Mouse (Mus musculus) liver, adult (tissue): Measurements from ENCODE around the gene Nes.

Source experiments
- GATA4 ChIP-seq: IDR thresholded peaks from 2 replicates; pipeline ENCODE4 v1.6.1; 2014; ENCODE audit warnings: mild to moderate bottlenecking, low read length; ENCODE audit not compliant: insufficient replicate concordance

Gene Nes

GRCm38 (mm10) chr3:87970939-87971488 is at the start of gene Nes:
Gene Nes, plus strand, starts transcription at chr3:87971078.
- TF ChIP-seq GATA4: no peak

- TF ChIP-seq GATA4: no peak
Measured at GRCm38 (mm10) chr3:87924996-87925395, 45.9 kb upstream of the Nes start.

- TF ChIP-seq GATA4: no peak
Measured at GRCm38 (mm10) chr3:87927452-87927851, 43.4 kb upstream of the Nes start.

DNA sequence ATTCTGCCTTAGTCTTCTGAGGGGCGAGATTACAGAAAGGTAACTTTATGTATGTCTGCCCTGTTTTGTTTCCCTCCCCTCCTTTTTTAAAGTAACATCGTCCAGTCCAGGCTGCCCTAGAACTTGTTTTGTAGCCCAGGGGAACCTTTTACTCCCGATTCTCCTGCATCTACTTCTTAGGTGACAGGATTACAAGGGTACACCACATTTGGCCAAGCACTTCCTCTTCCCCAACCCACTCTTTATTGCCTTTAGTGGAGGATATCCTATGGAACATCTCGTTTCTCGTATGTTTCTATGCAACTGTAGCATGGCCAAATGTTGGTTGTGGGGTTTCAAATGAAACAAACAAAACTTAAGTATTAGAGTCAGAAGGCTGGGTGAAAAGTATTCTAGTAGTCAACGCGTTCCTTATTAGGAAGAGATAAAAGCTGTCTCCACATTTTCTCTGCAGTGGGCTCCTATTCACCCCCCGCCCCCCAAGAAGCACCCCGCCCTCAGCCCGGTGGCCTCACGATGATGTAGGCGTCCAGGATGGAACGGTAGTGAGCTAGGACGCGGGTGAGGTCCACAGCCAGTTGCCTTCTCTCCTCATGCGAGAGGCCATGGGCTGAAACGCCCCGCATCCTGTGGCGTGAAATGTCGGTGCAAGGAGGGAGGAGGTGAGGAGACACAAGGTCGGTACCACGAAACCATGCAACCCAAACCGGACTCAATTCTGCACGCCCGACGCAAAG is 41.4 kb upstream of the Nes start:
- no peak for TF ChIP-seq GATA4

DNA sequence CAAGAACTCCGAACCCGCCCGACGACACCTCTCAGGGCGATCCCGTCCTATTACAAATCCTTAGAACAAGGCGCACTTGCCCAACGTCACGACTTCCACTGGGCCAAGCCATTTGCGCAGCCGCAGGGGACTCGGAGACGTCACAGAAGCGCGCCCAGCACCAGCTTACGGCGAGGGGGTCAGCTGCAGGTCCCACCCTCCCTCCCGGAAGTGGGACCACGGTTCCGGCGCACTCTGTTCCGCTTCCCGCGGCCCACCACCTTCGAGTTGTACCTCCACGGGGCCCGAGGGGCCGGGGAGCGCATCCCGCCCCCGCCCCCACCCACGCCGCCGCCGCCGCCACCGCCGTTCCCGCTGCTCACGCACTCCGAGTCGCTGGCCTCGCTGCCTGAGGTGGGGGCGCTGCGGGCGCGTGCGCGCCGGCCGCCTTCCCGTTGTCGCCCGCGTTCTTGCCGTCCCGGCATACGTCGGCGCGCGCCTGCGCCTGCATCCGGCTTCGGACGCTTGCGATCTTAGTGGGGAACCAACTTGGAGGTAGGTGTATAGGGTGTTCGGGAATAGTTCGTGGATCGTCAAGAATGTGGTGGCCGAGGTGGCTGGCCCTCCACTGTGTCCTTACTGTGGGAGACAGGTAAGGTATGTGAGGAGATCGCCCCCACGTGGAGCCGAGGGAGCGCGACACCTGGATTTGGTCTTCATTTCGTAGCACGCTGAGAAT is 40.6 kb upstream of the Nes start, which contains the start of the genes Isg20l2 and Rrnad1:
Gene Isg20l2, plus strand, starts transcription at position 237 of the 718 bp plus-strand sequence.
Gene Rrnad1, minus strand, starts transcription at position 640 of the 718 bp plus-strand sequence.
- no peak for TF ChIP-seq GATA4

DNA sequence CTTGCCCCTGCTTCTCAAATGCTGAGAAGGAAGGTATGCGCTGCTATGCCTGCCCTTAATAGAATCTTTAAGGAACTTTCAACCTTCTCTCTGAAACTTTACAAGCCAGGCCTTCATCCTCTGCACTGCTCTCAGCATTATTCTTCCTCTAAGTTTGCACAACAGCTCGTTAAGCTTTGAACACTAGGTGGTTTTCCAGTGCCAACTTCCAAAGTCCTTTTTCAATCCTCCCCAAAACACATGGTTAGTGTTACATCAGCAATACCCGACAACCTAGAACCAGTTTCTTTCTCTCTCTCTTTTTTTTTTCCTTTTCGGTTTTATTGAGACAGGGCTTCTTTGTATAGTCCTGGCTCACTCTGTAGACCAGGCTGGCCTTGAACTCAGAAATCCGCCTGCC is 36.9 kb upstream of the Nes start:
- TF ChIP-seq GATA4: no peak

GRCm38 (mm10) chr3:87934501-87934900 is 36.4 kb upstream of the Nes start:
- TF ChIP-seq GATA4: no peak

- TF ChIP-seq GATA4: no peak
Measured at GRCm38 (mm10) chr3:87935201-87935600, 35.7 kb upstream of the Nes start.

GRCm38 (mm10) chr3:87935776-87936175 is 35.1 kb upstream of the Nes start:
- TF ChIP-seq GATA4: no peak

- no peak for TF ChIP-seq GATA4
Measured at GRCm38 (mm10) chr3:87940611-87941010, 30.3 kb upstream of the Nes start.

GRCm38 (mm10) chr3:87942471-87942870 is 28.4 kb upstream of the Nes start:
- no peak for TF ChIP-seq GATA4

DNA sequence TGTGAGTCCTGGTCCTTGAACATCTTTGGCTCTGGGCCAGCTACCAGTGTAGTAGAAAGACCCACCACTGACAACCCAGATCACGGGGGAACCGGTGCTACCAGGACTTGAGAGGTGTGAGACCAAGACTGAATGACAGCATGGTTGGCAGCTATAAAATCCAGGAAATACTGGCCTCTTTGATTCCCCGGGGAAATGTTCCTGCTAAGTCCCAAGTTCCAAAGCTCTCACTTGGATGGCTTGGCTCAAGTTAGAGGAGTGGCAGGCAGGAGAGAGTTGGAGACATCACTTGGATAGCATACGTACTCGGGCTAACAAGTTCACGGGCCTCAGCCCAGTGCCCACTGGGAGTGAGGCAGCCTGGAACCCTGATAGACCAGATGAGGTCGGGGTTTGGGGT is 27.3 kb upstream of the Nes start:
- TF ChIP-seq GATA4: no peak

DNA sequence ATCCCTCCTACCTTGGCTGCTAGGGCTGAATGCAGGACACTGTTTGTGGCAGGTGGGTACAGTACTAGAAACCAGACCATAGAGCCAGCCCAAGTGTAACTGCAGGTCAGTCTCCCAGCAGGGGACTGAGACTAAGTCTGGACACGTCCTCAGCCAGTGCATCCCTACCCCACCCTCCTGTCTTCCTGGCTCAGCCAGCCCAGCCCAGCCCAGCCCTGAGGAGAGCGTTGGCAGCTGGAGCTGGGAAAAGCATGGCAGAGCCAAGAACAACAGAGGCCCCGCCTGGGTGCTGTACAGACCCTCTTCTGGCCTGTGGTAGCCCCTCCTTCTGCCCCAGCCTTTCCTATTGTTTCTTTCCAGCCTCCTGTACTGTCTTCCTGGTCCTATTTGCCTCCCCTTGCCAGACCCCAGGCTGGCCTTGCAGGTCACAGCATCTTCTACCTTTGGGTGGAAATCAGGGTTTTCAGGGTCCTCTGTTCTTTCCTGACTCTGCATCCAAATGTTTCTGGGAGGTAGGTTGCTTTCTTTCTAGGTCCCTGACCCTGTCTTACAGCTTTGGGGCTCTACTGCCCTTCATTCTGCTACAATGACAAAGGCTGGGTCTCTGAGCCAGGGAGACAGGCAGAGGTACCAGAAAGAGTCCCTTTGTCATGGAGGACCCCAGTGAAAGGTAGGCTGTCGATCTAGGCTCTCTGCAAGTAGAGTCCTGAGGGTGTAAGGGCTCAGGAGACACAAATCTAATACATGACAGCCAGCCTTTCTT is 25.9 kb upstream of the Nes start:
- no peak for TF ChIP-seq GATA4

DNA sequence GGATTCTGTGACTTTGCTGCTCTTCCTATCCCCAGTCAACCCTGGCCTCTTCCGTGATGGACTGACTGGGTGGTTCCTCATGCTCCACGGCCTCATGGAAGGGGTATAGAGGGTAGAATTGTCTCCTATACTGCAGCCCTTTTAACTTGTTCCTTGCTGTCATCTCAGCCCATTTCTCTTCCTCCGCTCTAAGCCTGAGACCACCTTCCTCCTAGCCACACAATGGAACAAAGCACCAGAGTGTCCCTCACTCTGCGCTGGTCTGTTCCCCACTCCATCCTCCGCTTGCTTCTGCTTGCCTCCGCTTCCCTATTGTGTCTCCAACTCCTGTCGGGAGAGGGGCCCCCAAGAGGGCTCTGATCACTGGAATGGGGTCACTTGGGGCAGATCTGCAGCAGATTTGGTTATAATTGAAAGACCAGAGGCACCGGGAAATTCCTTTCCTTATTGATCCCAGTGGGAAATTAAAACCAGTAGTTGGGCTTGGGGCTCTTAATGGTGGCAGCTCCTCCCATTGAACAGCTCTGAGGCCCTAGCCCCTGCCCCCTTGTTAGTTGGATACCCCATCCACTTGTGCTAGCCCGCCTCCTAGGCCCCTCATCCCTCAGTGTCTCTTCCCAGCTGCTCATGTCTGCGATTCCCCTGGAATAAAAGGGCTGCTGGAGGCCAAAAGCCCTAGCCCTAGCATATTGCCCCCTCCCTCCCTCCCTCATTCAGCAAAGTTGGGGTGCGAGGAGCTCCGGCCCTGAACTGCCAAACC is 24.9 kb upstream of the Nes start:
- TF ChIP-seq GATA4: no peak

DNA sequence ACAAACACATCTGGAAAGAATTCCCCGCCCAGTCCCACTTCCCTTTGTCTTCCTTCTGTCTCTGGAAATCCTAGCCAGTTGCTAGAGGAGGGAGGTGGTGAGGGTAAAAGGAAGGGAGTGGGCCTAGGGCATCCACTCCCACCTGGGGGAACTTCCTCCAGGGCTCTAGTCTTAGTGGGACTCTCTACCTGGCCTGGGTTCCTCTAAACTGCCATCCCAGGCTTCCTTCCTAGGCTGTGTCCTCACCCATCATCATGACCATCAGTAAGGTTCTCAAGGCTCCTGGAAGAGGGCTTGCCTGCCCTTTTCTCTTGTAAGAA is 24.4 kb upstream of the Nes start:
- TF ChIP-seq GATA4: no peak
